Mouse (Mus musculus) heart, adult 18-20 months (tissue): ENCODE results near the gene Vti1a. TPM values are rescaled to one million over a fixed set of nuclear protein-coding genes. Genes with fewer than 3 reads are reported as not detected.

ENCODE experiments used
- DNase-seq, 2 experiments: peaks; one replicate each; pipeline ENCODE4 v3.0.0; 2021 to 2022; ENCODE audit warnings: mixed read lengths in 1 of 2
- total RNA-seq, 2 experiments: library from RNA; stranded (reverse); gene quantifications; 2 replicates each; pipeline ENCODE4 v1.2.3; 2021

The Vti1a gene
- total RNA-seq, 2 experiments from 2014 or later = 16.1 to 17.0 TPM

- no peak for DNase-seq
Observed at GRCm38 (mm10) chr19:55461963-55462362, 145.9 kb downstream of the Vti1a start.

- no peak for DNase-seq
Observed at GRCm38 (mm10) chr19:55463670-55464069, 147.6 kb downstream of the Vti1a start.

- no peak for DNase-seq
Observed at GRCm38 (mm10) chr19:55469301-55470051, 153.4 kb downstream of the Vti1a start.

- no peak for DNase-seq
Observed at GRCm38 (mm10) chr19:55472582-55472981, 156.5 kb downstream of the Vti1a start.

- DNase-seq = no peak
Observed at GRCm38 (mm10) chr19:55474225-55474624, 158.1 kb downstream of the Vti1a start.

- DNase-seq = no peak
Observed at GRCm38 (mm10) chr19:55480526-55480925, 164.4 kb downstream of the Vti1a start.

- DNase-seq = no peak
Observed at GRCm38 (mm10) chr19:55481308-55481707, 165.2 kb downstream of the Vti1a start.

GRCm38 (mm10) chr19:55483526-55483925 lies 167.4 kb downstream of the Vti1a start:
- no peak for DNase-seq

- DNase-seq = no peak
Observed at GRCm38 (mm10) chr19:55484559-55484958, 168.5 kb downstream of the Vti1a start.

GRCm38 (mm10) chr19:55486473-55486872 lies 170.4 kb downstream of the Vti1a start:
- no peak for DNase-seq

GRCm38 (mm10) chr19:55491126-55492076 lies 175.3 kb downstream of the Vti1a start:
- no peak for DNase-seq

GRCm38 (mm10) chr19:55496333-55496732 lies 180.2 kb downstream of the Vti1a start:
- DNase-seq = no peak

GRCm38 (mm10) chr19:55499179-55499863 lies 183.2 kb downstream of the Vti1a start:
- DNase-seq = no peak

- DNase-seq = no peak
Observed at GRCm38 (mm10) chr19:55501985-55502384, 185.9 kb downstream of the Vti1a start.

- no peak for DNase-seq
Observed at GRCm38 (mm10) chr19:55503771-55504170, 187.7 kb downstream of the Vti1a start.

GRCm38 (mm10) chr19:55507748-55508147 lies 191.7 kb downstream of the Vti1a start:
- no peak for DNase-seq

- DNase-seq = no peak
Observed at GRCm38 (mm10) chr19:55508239-55508638, 192.1 kb downstream of the Vti1a start.

- no peak for DNase-seq
Observed at GRCm38 (mm10) chr19:55508965-55509364, 192.9 kb downstream of the Vti1a start.

GRCm38 (mm10) chr19:55509618-55510017 lies 193.5 kb downstream of the Vti1a start:
- DNase-seq = no peak

- DNase-seq = no peak
Observed at GRCm38 (mm10) chr19:55513941-55514340, 197.8 kb downstream of the Vti1a start.

- DNase-seq = no peak
Observed at GRCm38 (mm10) chr19:55520236-55520635, 204.1 kb downstream of the Vti1a start.

- DNase-seq = no peak
Observed at GRCm38 (mm10) chr19:55523340-55523739, 207.2 kb downstream of the Vti1a start.

GRCm38 (mm10) chr19:55524385-55524784 lies 208.3 kb downstream of the Vti1a start:
- DNase-seq = no peak
